Mouse (Mus musculus) stomach, embryonic 14.5 days (tissue): ENCODE measurements at regions not wholly inside any gene's neighbourhood (a gene's known extent, or its start where the extent isn't known, plus 50 kb on each side); places are given as distances from the start of the nearest gene placed in this dataset.

ENCODE experiments used
- ATAC-seq: fragments of 200-750 bp; cut with Nextera tagmentation; 2 replicates; pipeline ENCODE4 v1.8.0; 2017; ENCODE audit warnings: low read depth, moderate TSS enrichment; ENCODE audit not compliant: insufficient number of reproducible peaks, insufficient read depth, low FRiP score
- H3K27ac ChIP-seq: fragments of 300-500 bp; sonication (generic); 2 replicates; pipeline ENCODE4 v1.5.1; 2014; ENCODE audit warnings: mild to moderate bottlenecking, low read length, moderate library complexity, mixed read lengths
- H3K27me3 ChIP-seq: fragments of 300-500 bp; sonication (generic); 2 replicates; pipeline ENCODE4 v1.6.1; 2014; ENCODE audit warnings: low read length, control low read depth, mixed read lengths; ENCODE audit not compliant: control insufficient read depth, insufficient read depth
- H3K36me3 ChIP-seq: fragments of 300-500 bp; sonication (generic); 2 replicates; pipeline ENCODE4 v1.6.1; 2014; ENCODE audit warnings: mild to moderate bottlenecking, control low read depth, low read length, moderate library complexity, mixed read lengths; ENCODE audit not compliant: control insufficient read depth, insufficient read depth
- H3K4me1 ChIP-seq: fragments of 300-500 bp; sonication (generic); 2 replicates; pipeline ENCODE4 v1.6.1; 2014; ENCODE audit warnings: low read length, control low read depth, mixed read lengths; ENCODE audit not compliant: control insufficient read depth, insufficient read depth
- H3K4me2 ChIP-seq: fragments of 300-500 bp; sonication (generic); replicated peaks from 2 replicates; pipeline ENCODE4 v1.6.1; 2014; ENCODE audit warnings: low read depth, low read length, control low read depth
- H3K4me3 ChIP-seq: fragments of 300-500 bp; sonication (generic); 2 replicates; pipeline ENCODE4 v1.5.1; 2014; ENCODE audit warnings: low read depth, low read length, control low read depth
- H3K9ac ChIP-seq: fragments of 300-500 bp; sonication (generic); replicated peaks from 2 replicates; pipeline ENCODE4 v1.6.1; 2014; ENCODE audit warnings: low read depth, mild to moderate bottlenecking, control low read depth, low read length, moderate library complexity, mixed read lengths
- H3K9me3 ChIP-seq: fragments of 300-500 bp; sonication (generic); 2 replicates; pipeline ENCODE4 v1.6.1; 2016; ENCODE audit warnings: low read depth, low read length, control low read depth; ENCODE audit not compliant: control insufficient read depth
- WGBS: fragments of 180-500 bp; shearing (Covaris S2); extraction: QIAGEN DNeasy Blood & Tissue Kit; methylation state at CpG from one replicate; pipeline ENCODE4 v1.1.7; 2014; 5-methylcytosine and 5-hydroxymethylcytosine counted together

DNA sequence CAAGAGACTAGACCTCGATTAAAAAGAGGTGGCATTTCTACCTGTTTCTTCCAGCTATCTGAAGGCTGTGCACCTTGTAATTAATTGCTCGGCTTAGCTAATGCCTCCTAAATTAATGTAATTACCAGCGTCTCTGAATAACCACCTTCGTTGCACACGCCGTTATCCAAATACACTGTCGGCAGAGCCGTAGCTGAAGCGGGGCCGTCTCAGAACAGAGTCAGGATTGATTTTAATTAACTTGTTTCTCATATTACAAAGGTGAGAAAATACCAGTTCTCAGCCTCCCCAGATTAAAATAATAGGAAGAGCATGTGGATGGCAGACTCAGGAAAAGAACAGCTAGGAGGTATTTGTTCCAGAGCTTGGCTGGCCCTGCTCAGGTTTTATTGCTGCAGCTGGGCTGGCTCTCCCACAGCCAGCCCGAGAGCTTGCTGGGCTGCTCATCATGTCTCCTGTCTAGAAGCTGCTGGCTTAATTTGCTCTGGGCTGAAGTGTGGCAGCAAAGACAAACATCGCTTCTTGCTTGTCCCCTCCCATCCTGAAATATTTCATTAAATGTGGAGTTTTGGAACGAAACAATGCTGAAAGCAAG, 282.5 kb downstream of the Cbln1 start:
- Histone ChIP-seq H3K4me1 (no peaks in the 10 kb centered on the region), H3K27ac (no peak overlapping the region), H3K27me3 (no peaks in the 10 kb centered on the region), H3K9ac (no peak overlapping the region), H3K36me3 (no peaks in the 10 kb centered on the region), H3K9me3 (no peaks in the 10 kb centered on the region), H3K4me2 (no peak overlapping the region), H3K4me3 (no peak overlapping the region)
- WGBS = 77% methylated on average over 13 of the region's 13 CpGs
- ATAC-seq = no peak

DNA sequence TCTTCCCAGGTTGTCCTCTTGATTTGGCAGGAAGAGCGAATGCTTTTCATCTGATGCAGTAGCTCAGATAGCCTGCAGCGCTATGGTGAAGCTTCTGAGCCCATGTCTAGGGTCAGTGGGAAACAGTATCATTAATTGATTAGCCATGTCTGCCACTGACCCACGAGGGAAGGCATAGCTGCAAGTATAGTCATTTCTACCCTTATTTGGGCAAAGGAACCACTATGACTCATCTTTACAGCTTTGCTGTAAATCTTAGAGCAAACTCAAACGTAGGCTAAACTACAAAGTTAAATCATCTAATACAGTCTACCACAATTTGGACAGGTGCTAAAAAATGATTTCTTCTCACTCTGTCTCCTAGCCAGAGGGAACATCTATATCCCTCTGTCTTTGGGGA, 289.5 kb downstream of the Cbln1 start:
- H3K4me3 ChIP-seq = no peak overlapping the region
- ATAC-seq = no peak

DNA sequence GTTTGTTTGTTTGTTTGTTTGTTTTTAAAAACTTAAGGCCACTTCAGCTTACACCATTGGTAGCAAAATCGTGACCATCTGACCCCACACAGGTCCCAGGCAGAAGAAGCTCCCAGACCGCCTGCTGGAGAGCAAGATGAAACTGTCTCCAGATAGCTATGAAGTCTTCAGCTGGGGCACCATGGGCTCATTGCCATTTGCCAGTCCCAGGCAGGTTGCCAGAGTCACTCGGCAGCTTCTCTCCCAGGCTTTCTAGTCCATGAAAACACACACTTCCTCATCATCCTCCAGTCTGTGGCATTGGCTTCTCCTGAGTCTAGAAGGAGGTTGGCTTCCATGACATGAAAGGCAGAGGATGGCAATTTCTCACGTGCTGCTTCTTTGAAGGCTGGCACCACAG, 293.5 kb upstream of the N4bp1 start:
- Histone ChIP-seq H3K4me3 (no peak overlapping the region), H3K4me2 (no peak overlapping the region), H3K4me1 (no peaks in the 10 kb centered on the region), H3K27ac (no peak overlapping the region), H3K36me3 (no peaks in the 10 kb centered on the region), H3K27me3 (no peaks in the 10 kb centered on the region), H3K9me3 (no peaks in the 10 kb centered on the region), H3K9ac (no peak overlapping the region)
- no peak for ATAC-seq
- 84% methylated on average over 4 of the region's 4 CpGs for WGBS

More for the DNA sequence above, 289.5 kb downstream of the Cbln1 start:
- Histone ChIP-seq H3K27me3 (no peaks in the 10 kb centered on the region), H3K9me3 (no peaks in the 10 kb centered on the region), H3K9ac (no peak overlapping the region), H3K36me3 (no peaks in the 10 kb centered on the region), H3K27ac (no peak overlapping the region), H3K4me1 (no peaks in the 10 kb centered on the region), H3K4me2 (no peak overlapping the region)
- 46% methylated on average over 4 of the region's 4 CpGs for WGBS

DNA sequence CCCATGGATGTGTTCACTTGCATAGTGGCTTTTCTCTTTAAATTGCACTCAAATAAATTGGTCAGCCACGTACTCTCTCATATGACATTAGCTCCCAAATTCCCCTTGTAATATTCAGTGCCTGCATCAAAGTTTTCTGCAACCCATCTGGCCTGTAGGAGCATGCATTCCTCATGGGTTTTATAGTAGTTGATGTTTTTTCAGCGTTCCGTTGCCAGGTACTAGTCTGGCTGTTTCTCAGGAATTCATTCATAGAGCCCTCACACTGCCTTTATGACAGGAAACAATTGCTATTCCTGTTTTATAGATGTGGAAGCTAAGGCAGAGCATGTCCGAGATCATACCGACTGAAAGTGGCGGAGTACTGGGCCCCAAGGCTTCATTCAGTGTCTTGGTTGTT, 292.6 kb upstream of the N4bp1 start:
- no peak for ATAC-seq
- no peaks in the 10 kb centered on the region for H3K4me1 ChIP-seq
- H3K27me3 ChIP-seq = no peaks in the 10 kb centered on the region
- H3K27ac ChIP-seq = no peak overlapping the region
- no peak overlapping the region for H3K4me2 ChIP-seq
- H3K36me3 ChIP-seq = no peaks in the 10 kb centered on the region
- 89% methylated on average over 6 of the region's 6 CpGs for whole genome bisulfite sequencing
- H3K9me3 ChIP-seq = no peaks in the 10 kb centered on the region
- H3K4me3 ChIP-seq = no peak overlapping the region
- no peak overlapping the region for H3K9ac ChIP-seq

DNA sequence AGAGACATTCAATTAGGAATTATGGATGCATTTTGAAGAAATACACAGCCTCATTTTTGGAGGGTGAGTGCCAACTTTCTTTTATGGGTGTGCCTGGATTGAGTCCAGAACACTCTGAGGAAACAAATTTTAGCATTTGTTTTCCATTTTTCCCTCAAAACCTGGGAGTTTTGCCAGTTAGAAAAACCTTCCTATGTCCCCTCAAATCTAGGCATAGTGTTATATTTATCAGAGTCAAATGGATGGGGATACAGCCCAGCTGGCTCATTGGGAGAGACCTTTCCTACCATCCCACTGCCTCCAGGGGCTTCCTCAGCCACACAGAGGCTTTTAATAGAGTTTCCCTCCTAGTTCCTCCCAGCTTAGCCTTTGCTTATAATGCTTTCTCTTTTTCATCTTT, 290.0 kb upstream of the N4bp1 start:
- no peaks in the 10 kb centered on the region for H3K27me3 ChIP-seq
- H3K4me2 ChIP-seq = no peak overlapping the region
- no peaks in the 10 kb centered on the region for H3K36me3 ChIP-seq
- no peak overlapping the region for H3K4me3 ChIP-seq
- no peak overlapping the region for H3K9ac ChIP-seq
- no peak overlapping the region for H3K27ac ChIP-seq
- no peaks in the 10 kb centered on the region for H3K4me1 ChIP-seq
- 0 out of 2 replicates have a peak, but pooled peaks have one; percentile 42 for ATAC-seq
- no peaks in the 10 kb centered on the region for H3K9me3 ChIP-seq

DNA sequence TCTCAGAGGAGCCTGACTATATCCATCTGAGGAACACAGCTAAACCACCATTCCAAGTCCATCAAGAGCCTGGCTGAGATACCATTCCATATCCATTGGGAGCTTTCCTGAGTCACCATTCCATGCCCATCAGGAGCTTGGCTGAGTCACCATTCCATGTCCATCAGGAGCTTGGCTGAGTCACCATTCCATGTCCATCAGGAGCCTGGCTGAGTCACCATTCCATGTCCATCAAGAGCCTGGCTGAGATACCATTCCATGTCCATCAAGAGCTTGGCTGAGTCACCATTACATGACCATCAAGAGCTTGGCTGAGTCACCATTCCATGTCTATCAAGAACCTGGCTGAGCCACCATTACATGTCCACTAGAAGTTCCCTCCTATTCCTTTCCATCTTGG, 288.7 kb upstream of the N4bp1 start:
- Histone ChIP-seq H3K4me2 (no peak overlapping the region), H3K27me3 (no peaks in the 10 kb centered on the region), H3K4me1 (no peaks in the 10 kb centered on the region), H3K9me3 (no peaks in the 10 kb centered on the region), H3K36me3 (no peaks in the 10 kb centered on the region), H3K4me3 (no peak overlapping the region), H3K9ac (no peak overlapping the region), H3K27ac (no peak overlapping the region)
- ATAC-seq = no peak

DNA sequence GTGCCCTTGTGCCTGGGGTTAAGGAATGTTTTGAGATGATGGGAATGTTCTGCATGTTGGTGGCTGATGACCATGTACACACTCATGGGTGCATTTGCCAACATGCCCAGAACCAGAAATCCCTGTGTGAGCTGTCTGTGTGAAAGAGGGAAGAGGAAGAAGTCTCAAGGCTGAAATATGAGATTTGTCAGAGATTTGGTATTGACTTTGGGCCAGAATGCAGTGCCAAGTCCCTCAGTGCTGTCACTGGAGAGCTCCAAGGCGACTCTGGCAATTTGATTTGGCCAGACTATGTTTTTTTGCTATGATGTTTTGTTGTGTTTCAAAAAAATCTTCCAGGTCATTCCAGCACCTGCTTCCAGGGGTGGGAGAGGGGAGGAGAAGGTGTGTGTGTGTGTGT, 281.7 kb upstream of the N4bp1 start:
- Histone ChIP-seq H3K4me1 (no peaks in the 10 kb centered on the region), H3K4me2 (no peak overlapping the region), H3K4me3 (no peak overlapping the region), H3K27me3 (no peaks in the 10 kb centered on the region), H3K27ac (no peak overlapping the region), H3K36me3 (no peaks in the 10 kb centered on the region), H3K9ac (no peak overlapping the region), H3K9me3 (no peaks in the 10 kb centered on the region)
- no peak for ATAC-seq
- WGBS = 71% methylated on average over 1 of the region's 1 CpGs

DNA sequence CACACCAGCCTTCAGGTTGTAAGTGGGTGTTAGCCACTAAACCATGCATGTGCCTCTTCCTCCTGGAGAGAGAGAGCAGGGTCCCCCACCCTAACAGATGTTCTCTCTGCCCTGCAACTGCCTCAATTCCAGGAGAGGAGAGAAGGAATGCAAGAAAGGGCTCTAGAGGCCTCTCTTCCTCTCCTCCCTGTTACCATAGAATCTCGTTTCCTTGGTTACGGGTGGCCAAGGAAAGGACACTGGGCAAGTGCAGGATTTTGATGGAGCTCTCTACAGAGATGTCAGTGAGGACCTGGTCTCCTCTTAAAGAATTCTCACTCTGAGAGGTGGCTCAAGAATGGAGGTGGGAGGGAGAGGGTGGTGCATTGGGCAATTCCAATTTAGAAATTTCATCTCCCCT, 275.4 kb upstream of the N4bp1 start:
- H3K4me2 ChIP-seq = no peak overlapping the region
- WGBS = 80% methylated on average over 2 of the region's 2 CpGs
- no peak overlapping the region for H3K9ac ChIP-seq
- ATAC-seq = no peak
- H3K27me3 ChIP-seq = no peaks in the 10 kb centered on the region
- H3K9me3 ChIP-seq = no peaks in the 10 kb centered on the region
- no peaks in the 10 kb centered on the region for H3K4me1 ChIP-seq
- no peak overlapping the region for H3K27ac ChIP-seq
- H3K36me3 ChIP-seq = no peaks in the 10 kb centered on the region
- H3K4me3 ChIP-seq = no peak overlapping the region

DNA sequence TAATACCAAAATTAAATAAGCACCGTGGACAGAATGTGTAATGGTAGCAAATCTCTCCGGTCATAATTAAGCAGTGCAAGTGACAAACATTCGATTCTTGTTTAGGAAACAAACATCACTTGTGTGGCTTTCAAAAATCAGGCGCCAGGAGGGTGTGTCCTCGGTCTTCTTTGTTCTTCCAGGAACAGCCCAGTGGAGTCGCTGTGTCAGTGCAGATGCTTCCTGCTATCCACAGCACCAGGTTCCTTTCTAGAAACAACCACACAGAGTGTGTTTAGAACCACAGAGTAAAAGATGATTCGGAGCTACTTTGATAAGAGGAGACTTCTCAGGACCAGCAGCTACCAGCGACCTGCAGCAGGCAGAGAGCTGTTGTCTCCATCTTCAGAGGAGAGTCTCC, 273.3 kb upstream of the N4bp1 start:
- no peak overlapping the region for H3K4me3 ChIP-seq
- H3K36me3 ChIP-seq = no peaks in the 10 kb centered on the region
- no peaks in the 10 kb centered on the region for H3K4me1 ChIP-seq
- no peak for ATAC-seq
- no peaks in the 10 kb centered on the region for H3K9me3 ChIP-seq
- no peak overlapping the region for H3K4me2 ChIP-seq
- H3K9ac ChIP-seq = no peak overlapping the region
- 55% methylated on average over 8 of the region's 8 CpGs for WGBS
- H3K27ac ChIP-seq = no peak overlapping the region
- H3K27me3 ChIP-seq = no peaks in the 10 kb centered on the region
